In genomic region chr6:39395471-39395870, GRCm38 (mm10) we compare ENCODE assay signal across 29 mouse cellular contexts. TPM values are rescaled to one million over a fixed set of nuclear protein-coding genes. Genes with fewer than 3 reads are reported as not detected.
DNase-seq lines count a peak whose midpoint lies in the region; ATAC-seq lines count a peak whose summit lies in the region.
"Had no signal": no experiment of that assay in that cellular context is flagged by ENCODE, and none has a peak within 500 bp of the region (broad histone marks: within the 10 kb centered on the region; RNA-seq: fewer than 3 reads in every experiment).

No protein-coding gene starts in this region.

- ATAC-seq in kidney, embryonic 16.5 days (ENCODE audit: low FRiP score, low TSS enrichment) = no peak
- peak; percentile 48; the same call in 1 of the 2 replicates for ATAC-seq in hindbrain, embryonic 14.5 days (ENCODE audit: low FRiP score)
- peak; percentile 78 for ATAC-seq in neural tube, embryonic 15.5 days (ENCODE audit: low FRiP score)
- ATAC-seq: CD4-positive, CD25-positive, alpha-beta regulatory T cell, adult 4 months; forebrain, embryonic 15.5 days had no signal

- no peaks in the 10 kb centered on the region for H3K36me3 ChIP-seq in kidney, embryonic 16.5 days (ENCODE audit: insufficient read depth, low read length)
- H3K36me3 ChIP-seq in hindbrain, embryonic 14.5 days (replicated peaks; ENCODE audit: control insufficient read depth, insufficient read depth) = peaks cover 65% of the 10 kb centered on the region
- peaks cover 47% of the 10 kb centered on the region for H3K36me3 ChIP-seq in neural tube, embryonic 15.5 days

- H3K4me2 ChIP-seq in kidney, embryonic 16.5 days (replicated peaks; ENCODE audit: low read depth, low read length) = no peak overlapping the region
- no peak overlapping the region for H3K4me2 ChIP-seq in hindbrain, embryonic 14.5 days (replicated peaks)
- no peak overlapping the region for H3K4me2 ChIP-seq in neural tube, embryonic 15.5 days
- H3K4me2 ChIP-seq: embryonic facial prominence, embryonic 13.5 days; forebrain, embryonic 15.5 days; heart, embryonic 12.5 days; limb, embryonic 13.5 days; liver, embryonic 11.5 days; midbrain, embryonic 12.5 days; stomach, embryonic 15.5 days had no signal

- no peak overlapping the region for H3K4me3 ChIP-seq in kidney, embryonic 16.5 days (ENCODE audit: low read length)
- H3K4me3 ChIP-seq in hindbrain, embryonic 14.5 days (replicated peaks; ENCODE audit: low read length) = no peak overlapping the region
- H3K4me3 ChIP-seq in neural tube, embryonic 15.5 days (replicated peaks) = no peak overlapping the region
- H3K4me3 ChIP-seq: embryonic facial prominence, embryonic 13.5 days; forebrain, embryonic 10.5 days; forebrain, embryonic 15.5 days; heart, adult 2 months; heart, embryonic 12.5 days; left cerebral cortex, adult 2 months; limb, embryonic 13.5 days; megakaryocyte, embryonic 14.5 days; midbrain, embryonic 12.5 days; myocyte; stomach, embryonic 15.5 days had no signal

- H3K27ac ChIP-seq in kidney, embryonic 16.5 days (ENCODE audit: low read length) = no peak overlapping the region
- H3K27ac ChIP-seq in hindbrain, embryonic 14.5 days = no peak overlapping the region
- peak overlapping the region; percentile 50; the same call in 1 of the 2 replicates for H3K27ac ChIP-seq in neural tube, embryonic 15.5 days (replicated peaks)
- H3K27ac ChIP-seq: embryonic facial prominence, embryonic 13.5 days; forebrain, embryonic 10.5 days; forebrain, embryonic 15.5 days; heart, adult 2 months; left cerebral cortex, adult 2 months; limb, embryonic 13.5 days; midbrain, embryonic 12.5 days; stomach, embryonic 15.5 days had no signal

- WGBS in kidney, embryonic 16.5 days = 61% methylated on average over 4 of the region's 4 CpGs
- WGBS in hindbrain, embryonic 14.5 days = 73% methylated on average over 4 of the region's 4 CpGs
- WGBS in neural tube, embryonic 15.5 days = 50% methylated on average over 4 of the region's 4 CpGs

- H3K9me3 ChIP-seq in kidney, embryonic 16.5 days (ENCODE audit: low read length) = no peaks in the 10 kb centered on the region
- no peaks in the 10 kb centered on the region for H3K9me3 ChIP-seq in hindbrain, embryonic 14.5 days (ENCODE audit: control insufficient read depth, low read length)
- no peaks in the 10 kb centered on the region for H3K9me3 ChIP-seq in neural tube, embryonic 15.5 days (replicated peaks)
- H3K9me3 ChIP-seq: embryonic facial prominence, embryonic 13.5 days; forebrain, embryonic 10.5 days; forebrain, embryonic 15.5 days; heart, embryonic 12.5 days; limb, embryonic 13.5 days; megakaryocyte, embryonic 14.5 days; midbrain, embryonic 12.5 days; stomach, embryonic 15.5 days had no signal

- DNase-seq in kidney, postnatal 10 days = peak; percentile 18
- DNase-seq in Muller cell, postnatal 12 days (ENCODE audit: inconsistent ontology term) = peak; percentile 16
- DNase-seq in hindbrain, embryonic 14.5 days (ENCODE audit: low spot score) = no peak
- DNase-seq in adipocyte (ENCODE audit: low spot score) = no peak
- DNase-seq in cerebellum, adult 9-10 months = no peak
- DNase-seq: adrenal gland, postnatal 14 days; cerebellum, adult 11 months; heart, adult 2 months; heart, postnatal 4 days; kidney, adult 18-20 months; kidney, postnatal 14 days; lung, postnatal 36 days; right cerebral cortex, postnatal 25 days; thymus, adult 18-20 months; thymus, postnatal 25 days had no signal

- H3K27me3 ChIP-seq in kidney, embryonic 16.5 days (ENCODE audit: insufficient read depth, low read length) = no peaks in the 10 kb centered on the region
- H3K27me3 ChIP-seq in hindbrain, embryonic 14.5 days (ENCODE audit: control insufficient read depth, insufficient read depth, low read length) = no peaks in the 10 kb centered on the region
- H3K27me3 ChIP-seq in neural tube, embryonic 15.5 days (replicated peaks) = no peaks in the 10 kb centered on the region
- H3K27me3 ChIP-seq: embryonic facial prominence, embryonic 13.5 days; forebrain, embryonic 15.5 days; heart, embryonic 12.5 days; limb, embryonic 13.5 days; midbrain, embryonic 12.5 days; stomach, embryonic 15.5 days had no signal

- H3K9ac ChIP-seq in kidney, embryonic 16.5 days (replicated peaks; ENCODE audit: low read length) = no peak overlapping the region
- no peak overlapping the region for H3K9ac ChIP-seq in hindbrain, embryonic 14.5 days
- no peak overlapping the region for H3K9ac ChIP-seq in neural tube, embryonic 15.5 days (replicated peaks)
- H3K9ac ChIP-seq: embryonic facial prominence, embryonic 13.5 days; forebrain, embryonic 15.5 days; heart, embryonic 12.5 days; limb, embryonic 13.5 days; midbrain, embryonic 12.5 days; stomach, embryonic 15.5 days had no signal

- H3K4me1 ChIP-seq in kidney, embryonic 16.5 days (ENCODE audit: insufficient read depth, low read length) = no peaks in the 10 kb centered on the region
- H3K4me1 ChIP-seq in hindbrain, embryonic 14.5 days (replicated peaks; ENCODE audit: control insufficient read depth, insufficient read depth, low read length) = no peaks in the 10 kb centered on the region
- H3K4me1 ChIP-seq in neural tube, embryonic 15.5 days = peaks cover 5% of the 10 kb centered on the region; the same call in 1 of the 2 replicates
- H3K4me1 ChIP-seq: embryonic facial prominence, embryonic 13.5 days; forebrain, embryonic 10.5 days; forebrain, embryonic 15.5 days; heart, embryonic 12.5 days; limb, embryonic 13.5 days; megakaryocyte, embryonic 14.5 days; midbrain, embryonic 12.5 days; stomach, embryonic 15.5 days had no signal

RNA-seq across cellular contexts. Expression of gene Rab19, which starts 14.5 kb away (rescaled TPM):
- polyA plus RNA-seq in kidney, embryonic 16.5 days (2015; fragmentation: Nextera tagmentation; extraction: Ambion mirVana) = 2.2 and 2.9 TPM in 2 replicates
- polyA plus RNA-seq in hindbrain, embryonic 14.5 days (2014; fragmentation: Nextera tagmentation; extraction: Ambion mirVana) = 0.17 and 0.40 TPM in 2 replicates
- 0.09 and 1.9 TPM in 2 replicates for polyA plus RNA-seq in neural tube, embryonic 15.5 days (2015; fragmentation: Nextera tagmentation; extraction: Ambion mirVana)
- polyA plus RNA-seq: myocyte had no signal

RNA-seq across cellular contexts. Expression of gene Slc37a3, which starts 18.0 kb away (rescaled TPM):
- 57.7 and 57.8 TPM in 2 replicates for polyA plus RNA-seq in kidney, embryonic 16.5 days (2015; fragmentation: Nextera tagmentation; extraction: Ambion mirVana)
- 62.4 and 63.8 TPM in 2 replicates for polyA plus RNA-seq in hindbrain, embryonic 14.5 days (2014; fragmentation: Nextera tagmentation; extraction: Ambion mirVana)
- 52.6 and 53.1 TPM in 2 replicates for polyA plus RNA-seq in neural tube, embryonic 15.5 days (2015; fragmentation: Nextera tagmentation; extraction: Ambion mirVana)

RNA-seq across cellular contexts. Expression of gene Mkrn1, which starts 24.8 kb away (rescaled TPM):
- 59.4 and 64.1 TPM in 2 replicates for polyA plus RNA-seq in kidney, embryonic 16.5 days (2015; fragmentation: Nextera tagmentation; extraction: Ambion mirVana)
- polyA plus RNA-seq in hindbrain, embryonic 14.5 days (2014; fragmentation: Nextera tagmentation; extraction: Ambion mirVana) = 247 and 275 TPM in 2 replicates
- 203 and 231 TPM in 2 replicates for polyA plus RNA-seq in neural tube, embryonic 15.5 days (2015; fragmentation: Nextera tagmentation; extraction: Ambion mirVana)

Comparison
In these comparisons a context has a peak if more than half of its experiments do, and no peak if none do; other contexts are left out.
1. DNase-seq: peak in kidney, postnatal 10 days (single experiment) and Muller cell, postnatal 12 days (single experiment); none in hindbrain, embryonic 14.5 days (single experiment), adipocyte (single experiment) and cerebellum, adult 9-10 months (single experiment).